30 mouse cellular contexts compared by ENCODE assay signal in genomic region chr17:71862895-71863294, GRCm38 (mm10).
"Had no signal": no experiment of that assay in that cellular context is flagged by ENCODE, and none has a peak within 500 bp of the region (broad histone marks: within the 10 kb centered on the region; RNA-seq: fewer than 3 reads in every experiment).

No protein-coding gene starts in this region.

- H3K36me3 ChIP-seq: limb, embryonic 10.5 days; limb, embryonic 12.5 days; limb, embryonic 15.5 days; liver, embryonic 12.5 days; liver, embryonic 13.5 days; liver, embryonic 15.5 days; lung, embryonic 15.5 days had no signal

- H3K27me3 ChIP-seq: limb, embryonic 12.5 days; limb, embryonic 13.5 days; limb, embryonic 15.5 days; liver, embryonic 12.5 days; liver, embryonic 13.5 days; lung, embryonic 15.5 days; megakaryocyte, embryonic 14.5 days; midbrain, embryonic 12.5 days; midbrain, embryonic 13.5 days; midbrain, embryonic 15.5 days; neural tube, embryonic 12.5 days had no signal

- H3K27ac ChIP-seq: limb, embryonic 10.5 days; limb, embryonic 12.5 days; limb, embryonic 13.5 days; limb, embryonic 15.5 days; liver, embryonic 12.5 days; liver, embryonic 13.5 days; liver, embryonic 14.5 days; liver, embryonic 15.5 days; lung, embryonic 15.5 days; macrophage; midbrain, embryonic 10.5 days; midbrain, embryonic 12.5 days; midbrain, embryonic 13.5 days; midbrain, embryonic 15.5 days; neural tube, embryonic 12.5 days had no signal

- H3K4me1 ChIP-seq: limb, embryonic 10.5 days; limb, embryonic 12.5 days; limb, embryonic 13.5 days; limb, embryonic 15.5 days; liver, embryonic 12.5 days; liver, embryonic 13.5 days; liver, embryonic 15.5 days; lung, embryonic 15.5 days; megakaryocyte, embryonic 14.5 days; midbrain, embryonic 10.5 days; midbrain, embryonic 12.5 days; midbrain, embryonic 13.5 days; midbrain, embryonic 15.5 days; neural tube, embryonic 12.5 days had no signal

- H3K4me2 ChIP-seq: limb, embryonic 12.5 days; limb, embryonic 13.5 days; limb, embryonic 15.5 days; liver, embryonic 11.5 days; liver, embryonic 12.5 days; liver, embryonic 13.5 days; liver, embryonic 15.5 days; lung, embryonic 14.5 days; lung, embryonic 15.5 days; midbrain, embryonic 11.5 days; midbrain, embryonic 12.5 days; midbrain, embryonic 13.5 days; midbrain, embryonic 15.5 days; neural tube, embryonic 12.5 days had no signal

- H3K4me3 ChIP-seq: limb, embryonic 10.5 days; limb, embryonic 12.5 days; limb, embryonic 13.5 days; limb, embryonic 15.5 days; liver, embryonic 12.5 days; liver, embryonic 13.5 days; liver, embryonic 15.5 days; lung, embryonic 15.5 days; megakaryocyte, embryonic 14.5 days; midbrain, embryonic 10.5 days; midbrain, embryonic 12.5 days; midbrain, embryonic 13.5 days; midbrain, embryonic 15.5 days; myocyte; neural tube, embryonic 12.5 days had no signal

- DNase-seq: left cerebral cortex, postnatal 4 days; liver; liver, embryonic 13.5 days; lung, adult 18-20 months; lung, adult 2 months; lung, embryonic 14.5 days; lung, postnatal 10 days; lung, postnatal 14 days; lung, postnatal 36 days; lung, postnatal 4 days; midbrain, embryonic 14.5 days had no signal

- H3K9me3 ChIP-seq: limb, embryonic 10.5 days; limb, embryonic 12.5 days; limb, embryonic 13.5 days; limb, embryonic 15.5 days; liver, embryonic 13.5 days; liver, embryonic 15.5 days; lung, embryonic 15.5 days; midbrain, embryonic 12.5 days; midbrain, embryonic 13.5 days; midbrain, embryonic 15.5 days had no signal

- H3K9ac ChIP-seq: limb, embryonic 12.5 days; limb, embryonic 13.5 days; limb, embryonic 15.5 days; liver, embryonic 12.5 days; liver, embryonic 13.5 days; liver, embryonic 14.5 days; liver, embryonic 15.5 days; liver, postnatal 0 days; lung, embryonic 14.5 days; lung, embryonic 15.5 days; midbrain, embryonic 12.5 days; midbrain, embryonic 13.5 days; midbrain, embryonic 15.5 days; neural tube, embryonic 12.5 days had no signal
